Mouse (Mus musculus): ENCODE measurements at regions not wholly inside any gene's neighbourhood (a gene's known extent, or its start where the extent isn't known, plus 50 kb on each side); places are given as distances from the start of the nearest gene placed in this dataset.

DNA sequence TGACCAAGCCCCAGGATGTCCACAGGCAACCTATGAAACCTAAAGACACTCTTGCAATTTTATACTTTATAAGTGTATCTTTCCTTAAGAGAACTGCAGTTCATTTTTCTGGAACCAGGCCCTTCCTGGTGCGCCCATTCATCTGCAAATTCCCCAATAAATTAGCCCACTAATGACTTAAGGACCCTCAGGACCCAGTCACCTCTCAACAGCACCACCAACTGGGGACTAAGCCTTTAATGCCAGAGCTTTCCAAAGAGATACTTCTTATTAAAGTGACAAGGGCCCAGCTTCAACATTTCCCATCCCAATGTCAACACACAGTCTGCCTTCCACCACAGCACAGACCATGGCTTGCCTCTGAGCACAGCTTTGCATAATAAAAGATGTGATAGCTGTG, 237.6 kb upstream of the Pabpc6 start:
- DNase-seq (ENCODE audit: low read depth, low spot score): no peak

DNA sequence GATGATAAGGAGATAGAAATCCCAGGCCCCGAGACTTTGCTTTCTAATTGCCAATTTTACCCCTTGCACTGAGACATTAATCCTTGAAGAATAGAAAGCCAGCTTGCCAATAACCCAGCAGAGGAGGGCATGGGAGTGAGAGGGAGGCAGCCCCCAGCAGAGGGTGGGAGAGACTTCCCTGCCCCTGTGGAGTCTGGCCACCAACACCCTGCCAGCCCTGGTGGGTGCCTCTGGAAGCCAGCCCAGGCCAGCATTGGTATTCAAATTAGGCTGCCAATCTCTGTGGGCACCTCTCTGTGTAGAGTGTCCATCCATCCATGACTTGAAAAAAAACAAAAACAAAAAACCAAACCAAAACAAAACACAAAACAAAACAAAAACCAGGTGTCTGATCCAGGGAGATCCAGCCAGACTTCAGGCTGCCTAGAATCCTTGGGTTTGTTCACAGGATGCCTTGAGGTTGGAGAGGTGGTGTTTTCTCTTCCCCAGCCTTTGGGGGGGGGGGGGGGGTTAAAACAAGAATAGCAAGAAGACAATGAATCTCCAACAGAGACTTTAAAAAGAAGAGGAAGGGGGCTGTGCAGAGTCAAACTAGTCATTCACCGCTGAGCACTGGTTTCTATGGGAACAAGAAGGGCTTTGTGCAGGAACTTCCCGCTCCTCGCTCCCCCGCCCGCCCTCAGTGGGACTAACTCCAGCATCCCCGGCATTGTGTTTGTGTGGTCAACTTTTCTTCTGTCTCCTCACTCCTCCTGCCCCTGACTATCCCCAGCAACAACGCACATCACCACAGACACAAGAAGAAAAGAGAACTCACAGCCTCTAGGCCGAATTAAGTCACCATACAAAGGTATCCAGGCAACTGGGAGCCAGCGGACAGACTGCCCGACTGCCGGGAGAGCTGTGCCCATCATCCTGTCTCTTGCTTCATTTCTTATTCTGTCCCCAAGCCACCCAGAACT, 236.3 kb upstream of the Pabpc6 start:
- no peak for DNase-seq (ENCODE audit: low read depth, low spot score)

DNA sequence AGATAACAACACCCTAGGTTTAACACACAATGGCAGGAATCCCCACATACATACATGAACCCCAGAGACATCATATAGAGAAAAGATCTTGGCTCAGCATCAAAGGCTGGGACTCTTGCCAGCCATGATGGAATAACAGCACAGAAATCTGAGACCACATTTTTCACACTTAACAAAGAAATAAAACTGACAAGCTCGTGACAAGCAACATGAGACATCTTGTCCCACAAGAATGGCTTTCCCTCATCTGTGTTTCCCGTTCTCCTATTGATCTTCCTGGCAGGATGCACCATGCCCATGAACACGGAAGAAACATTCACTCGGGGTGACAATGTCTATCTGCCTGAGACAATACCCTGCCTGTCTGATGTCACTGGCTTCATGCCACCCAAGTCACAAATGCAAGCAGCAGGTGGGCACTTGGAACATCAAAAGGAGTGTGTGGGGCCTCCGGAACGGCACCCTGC, 235.0 kb upstream of the Pabpc6 start:
- no peak for DNase-seq (ENCODE audit: low read depth, low spot score)

DNA sequence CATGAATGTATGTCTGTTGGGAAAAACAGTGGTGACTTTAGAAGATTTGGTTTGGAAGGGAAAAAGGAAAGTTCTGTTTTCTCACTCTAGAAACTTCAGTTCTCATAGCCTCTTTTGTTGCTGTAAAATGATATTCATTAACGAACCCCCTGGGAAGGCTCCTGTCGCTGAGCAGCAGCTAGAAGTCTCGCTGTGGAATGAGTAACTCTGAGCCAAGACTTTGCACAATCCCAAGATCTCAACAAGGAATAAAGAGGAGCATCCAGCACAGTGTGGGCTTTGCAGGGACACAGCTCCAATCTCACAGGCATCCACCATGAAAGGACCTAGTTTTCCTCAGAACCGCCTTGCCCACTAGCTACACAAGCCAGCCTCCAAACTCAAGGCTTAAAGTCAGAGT, 233.8 kb upstream of the Pabpc6 start:
- DNase-seq (ENCODE audit: low read depth, low spot score): no peak

DNA sequence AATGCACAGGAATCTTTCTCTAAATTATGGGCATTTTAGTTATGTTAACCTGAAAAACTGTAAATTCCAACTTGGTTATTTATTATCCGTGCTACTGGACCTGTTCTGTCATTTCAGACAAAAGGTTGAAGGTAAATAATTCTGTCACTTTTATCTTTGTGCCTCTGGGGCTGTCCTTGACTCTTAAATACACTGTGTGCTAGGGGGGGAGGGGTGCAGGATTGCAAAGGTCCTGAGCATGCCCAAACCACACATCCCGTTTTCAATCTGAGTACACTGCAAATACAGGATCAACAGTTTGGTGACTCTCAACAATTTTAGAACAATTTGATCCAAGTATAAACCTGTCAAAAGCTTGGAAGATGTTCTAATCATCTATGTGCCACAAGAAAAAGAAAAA, 227.4 kb upstream of the Pabpc6 start:
- no peak for DNase-seq (ENCODE audit: low read depth, low spot score)

DNA sequence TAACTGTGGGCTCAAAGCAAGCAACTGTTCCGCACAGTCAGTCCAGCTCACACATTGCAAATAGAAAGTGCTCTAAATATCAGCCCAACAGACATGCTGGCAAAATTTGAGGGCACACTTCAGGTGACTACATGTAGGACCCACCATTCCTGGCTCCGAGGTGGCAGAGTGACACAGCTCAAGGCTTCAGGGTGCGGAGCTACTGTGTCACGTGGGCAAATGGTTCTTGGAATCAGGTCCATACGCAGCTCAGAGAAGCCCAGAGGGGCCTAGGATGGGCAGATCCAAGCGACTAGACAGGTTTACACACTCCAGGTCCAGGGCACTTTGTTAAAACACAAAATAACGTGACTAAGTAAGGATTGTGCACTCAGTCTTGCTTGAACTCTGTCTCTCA, 226.2 kb upstream of the Pabpc6 start:
- DNase-seq (ENCODE audit: low read depth, low spot score): no peak

DNA sequence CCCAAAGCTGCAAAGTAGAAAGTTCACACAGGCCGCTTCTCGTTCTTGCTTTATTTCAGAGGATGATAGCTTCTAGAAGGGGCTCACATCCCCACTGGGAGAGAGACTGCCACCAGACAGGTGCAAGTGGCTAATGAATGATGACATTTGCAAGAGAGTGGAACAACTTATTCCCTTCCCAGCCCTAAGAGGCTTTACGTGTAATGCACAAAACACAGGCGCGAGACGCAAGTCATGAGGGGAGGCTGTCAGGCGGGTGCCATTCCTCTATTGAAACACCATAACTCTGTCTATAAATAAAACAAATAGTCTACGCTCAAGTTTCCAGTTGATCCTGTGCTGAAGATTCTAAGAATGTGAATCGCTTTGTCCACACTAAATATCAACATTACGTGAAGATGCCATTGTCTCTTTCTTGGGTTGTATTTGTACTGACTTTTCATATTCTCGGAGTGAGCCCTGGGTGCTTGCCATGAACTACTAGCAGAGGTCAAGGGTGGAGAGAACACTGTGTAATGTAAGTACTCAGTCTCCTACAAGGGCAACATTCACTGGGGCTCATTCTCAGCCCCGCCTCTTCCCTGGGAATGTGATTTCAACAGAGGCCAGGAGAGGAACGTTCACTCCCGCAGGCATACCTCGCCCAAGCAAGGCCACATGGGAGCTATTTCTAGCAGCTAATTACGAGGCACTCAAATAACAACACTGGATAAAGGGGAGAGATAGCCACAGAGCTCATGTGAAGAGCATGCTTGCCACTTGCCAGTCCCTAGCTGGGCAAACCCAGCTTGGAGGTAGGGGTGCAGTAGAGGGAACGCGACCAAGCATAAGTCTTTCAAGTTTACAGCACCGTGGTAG, 225.5 kb upstream of the Pabpc6 start:
- no peak for DNase-seq (ENCODE audit: low read depth, low spot score)

DNA sequence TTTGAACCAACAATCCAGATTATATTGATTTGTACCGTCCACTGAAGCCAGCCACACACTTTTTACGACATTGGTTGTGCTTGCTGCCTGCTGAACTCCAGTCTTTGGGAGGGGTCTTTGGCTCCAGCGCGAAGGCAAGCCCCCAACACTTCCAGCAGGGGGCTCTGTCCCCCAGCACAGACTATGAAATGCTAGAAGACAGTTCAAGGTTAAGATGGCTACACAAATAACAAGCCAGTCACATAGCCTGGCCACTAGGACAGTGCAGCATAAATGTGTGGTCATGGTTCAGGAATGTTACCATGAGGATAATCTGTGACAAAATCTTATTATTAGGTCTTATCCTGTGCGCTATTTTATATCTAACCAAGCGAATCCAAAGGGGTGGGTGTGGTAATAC, 224.4 kb upstream of the Pabpc6 start:
- DNase-seq (ENCODE audit: low read depth, low spot score): no peak

DNA sequence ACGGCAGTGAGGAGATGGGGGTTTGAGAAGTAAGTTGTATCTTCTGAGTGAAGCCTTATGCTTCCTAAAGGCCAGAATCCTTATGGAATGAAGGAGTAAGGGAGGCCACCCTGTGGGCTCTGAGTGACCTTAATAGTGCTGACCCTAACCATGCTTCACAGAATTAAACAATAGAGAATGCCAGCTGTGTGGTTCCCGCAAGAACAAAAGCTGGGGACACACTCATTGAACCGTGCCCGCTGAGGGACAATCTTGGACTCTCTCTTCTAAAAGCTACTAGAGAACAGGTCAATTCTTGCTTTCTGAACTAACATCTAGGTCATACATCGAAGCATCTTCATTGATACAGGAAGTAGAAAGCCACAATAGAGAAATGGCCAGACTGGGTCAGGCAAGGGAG, 223.3 kb upstream of the Pabpc6 start:
- DNase-seq (ENCODE audit: low read depth, low spot score): no peak

DNA sequence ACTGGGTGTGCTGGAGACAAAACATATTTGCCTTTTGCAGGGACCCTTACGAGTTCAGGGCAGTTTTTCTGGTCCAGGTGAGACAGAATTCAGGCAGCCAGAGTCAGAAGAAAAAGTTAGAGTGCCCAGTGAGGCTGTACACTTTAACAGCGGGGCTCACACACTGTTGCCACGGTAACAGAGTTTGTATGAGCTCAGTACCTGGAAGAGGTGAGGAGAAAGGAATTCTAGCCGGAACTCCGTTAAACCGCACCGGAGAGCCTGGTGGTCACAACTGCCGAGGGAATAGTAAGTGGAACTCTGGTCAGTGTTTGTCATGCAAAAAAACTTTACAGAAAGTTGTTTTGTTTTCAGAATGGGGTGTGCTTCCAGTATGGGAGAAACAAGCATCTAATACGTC, 222.6 kb upstream of the Pabpc6 start:
- no peak for DNase-seq (ENCODE audit: low read depth, low spot score)

DNA sequence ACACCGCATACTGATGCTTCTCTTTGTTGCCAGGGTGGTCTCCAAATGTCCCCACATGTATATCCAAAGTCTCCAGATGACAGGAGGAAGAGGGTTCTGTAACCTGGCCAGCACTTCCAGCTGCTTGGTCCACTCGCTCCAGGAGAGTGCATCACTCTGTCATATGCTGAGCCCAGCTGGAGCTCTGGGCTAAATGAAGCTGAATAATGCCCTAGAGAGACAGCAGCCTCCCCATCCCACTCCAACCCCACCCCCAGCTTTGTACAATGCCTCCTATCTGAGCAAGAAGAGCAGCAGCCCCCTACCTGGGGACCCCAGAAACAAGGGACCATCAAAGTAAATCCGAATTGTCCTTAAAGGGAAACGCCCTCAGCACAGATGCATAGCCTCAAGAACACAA, 219.0 kb upstream of the Pabpc6 start:
- no peak for DNase-seq (ENCODE audit: low read depth, low spot score)

DNA sequence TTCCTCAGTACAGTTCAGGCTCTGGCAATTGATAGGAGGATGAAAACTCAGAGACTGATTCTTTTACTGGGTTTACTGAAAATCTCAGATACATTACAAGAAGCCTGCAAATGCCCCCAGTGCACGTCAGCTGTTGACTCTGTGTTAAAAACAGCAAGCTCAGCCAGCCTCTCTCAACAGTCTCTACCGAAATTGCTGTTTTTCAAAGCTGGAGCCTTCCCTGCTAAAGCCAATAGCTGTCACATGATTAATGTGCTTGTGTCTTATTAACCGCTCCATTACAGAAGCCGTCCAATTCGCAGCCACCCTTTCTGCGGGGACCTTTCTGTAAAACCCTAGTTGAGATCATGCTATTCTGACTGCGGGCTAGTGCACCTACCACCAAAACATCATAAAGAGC, 215.6 kb upstream of the Pabpc6 start:
- no peak for DNase-seq (ENCODE audit: low read depth, low spot score)

DNA sequence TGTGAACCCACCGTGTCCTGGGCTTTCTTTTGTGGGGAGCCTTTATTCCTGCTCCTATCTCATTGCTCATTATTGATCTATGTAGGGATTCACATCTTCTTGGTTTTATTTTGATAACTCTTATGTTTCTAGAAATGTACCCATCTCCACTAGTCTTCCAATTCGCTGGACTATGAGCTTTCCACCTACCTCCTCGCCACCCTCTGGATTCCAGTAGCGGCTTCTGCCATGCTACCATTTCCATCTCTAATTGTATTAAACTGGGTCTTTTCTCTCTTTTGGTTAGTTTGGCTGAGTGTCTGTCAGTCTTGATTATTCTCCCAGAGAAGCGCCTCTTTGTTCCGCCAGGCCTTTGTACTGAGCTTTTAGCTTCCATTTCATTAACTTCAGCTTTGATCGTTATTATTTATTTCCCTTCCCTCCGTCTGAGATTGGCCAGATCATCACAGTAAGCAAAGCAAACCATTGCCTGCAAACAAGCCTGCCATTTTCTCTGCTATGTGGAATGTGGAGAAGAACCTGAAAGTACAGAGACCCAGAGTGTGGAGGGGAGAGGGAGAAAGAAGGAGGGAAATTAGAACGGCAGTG, 213.2 kb upstream of the Pabpc6 start:
- no peak for DNase-seq (ENCODE audit: low read depth, low spot score)

DNA sequence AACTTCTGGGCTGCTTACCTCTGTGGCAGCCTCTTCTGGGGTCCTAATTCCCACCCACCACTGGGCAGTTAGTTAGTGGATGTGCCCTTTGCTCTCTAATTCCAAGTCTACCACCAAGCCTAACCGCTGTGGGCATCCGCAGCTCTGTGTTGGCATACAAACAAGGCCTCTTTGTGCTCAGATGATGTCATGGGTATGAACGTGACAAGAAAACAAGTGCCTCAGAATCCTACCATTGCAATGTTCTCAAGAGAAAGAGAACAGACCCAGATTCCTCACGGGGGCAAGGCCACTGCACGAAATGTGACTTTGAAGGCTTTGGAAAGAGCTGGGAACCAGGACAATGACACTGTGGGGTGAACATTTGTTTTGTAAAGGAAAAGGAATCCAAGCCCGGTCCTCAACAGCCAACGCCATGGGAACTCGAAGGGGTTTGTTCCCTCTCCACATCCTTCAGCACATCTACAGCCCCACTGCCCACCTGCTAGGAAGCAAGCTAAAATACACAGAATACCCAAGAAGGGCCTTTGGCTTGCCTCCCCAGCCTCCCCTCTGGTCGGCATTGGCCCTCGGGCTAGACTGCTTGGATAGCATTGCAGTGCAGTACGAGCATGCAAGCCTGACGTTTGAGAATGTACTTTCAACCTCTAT, 210.2 kb upstream of the Pabpc6 start:
- no peak for DNase-seq (ENCODE audit: low read depth, low spot score)

DNA sequence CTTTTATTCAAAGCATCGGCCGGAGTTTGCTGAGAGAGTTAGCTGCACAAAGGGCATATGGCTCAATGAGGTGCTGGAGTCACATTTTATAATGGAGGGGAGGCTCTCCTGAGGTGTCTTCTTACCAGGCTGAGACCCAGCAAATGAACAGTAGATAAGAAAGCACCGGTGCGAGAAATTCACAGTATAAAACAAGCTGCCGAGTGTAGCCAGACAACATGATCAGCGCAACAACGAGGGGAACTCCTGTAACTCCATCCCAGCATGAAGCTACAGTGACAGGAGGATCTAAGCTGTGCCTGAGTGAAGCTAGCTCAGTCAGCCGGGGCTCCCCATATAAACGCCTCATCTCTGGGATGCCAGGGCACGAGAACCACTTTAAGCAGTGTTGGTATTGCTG, 204.2 kb upstream of the Pabpc6 start:
- no peak for DNase-seq (ENCODE audit: low read depth, low spot score)

DNA sequence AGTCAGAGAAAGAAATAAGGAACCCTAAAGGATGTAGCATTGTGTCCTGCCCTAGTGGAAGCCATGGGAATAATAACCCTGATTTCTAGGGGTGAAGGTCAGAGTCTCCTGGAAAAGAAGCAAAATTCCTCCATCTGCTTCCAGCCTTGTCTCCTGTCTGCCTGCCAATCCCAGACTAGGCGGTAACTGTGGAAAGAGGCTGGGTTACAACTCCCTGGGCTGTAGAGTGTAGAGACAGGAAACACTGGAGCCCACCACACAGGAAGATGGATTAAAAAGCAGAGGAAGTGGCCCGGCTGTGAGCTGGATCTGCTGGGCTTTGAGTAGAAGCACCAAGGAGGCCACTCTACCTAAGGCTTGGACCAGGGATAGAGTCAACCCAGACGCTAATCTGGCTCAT, 200.7 kb upstream of the Pabpc6 start:
- no peak for DNase-seq (ENCODE audit: low read depth, low spot score)

DNA sequence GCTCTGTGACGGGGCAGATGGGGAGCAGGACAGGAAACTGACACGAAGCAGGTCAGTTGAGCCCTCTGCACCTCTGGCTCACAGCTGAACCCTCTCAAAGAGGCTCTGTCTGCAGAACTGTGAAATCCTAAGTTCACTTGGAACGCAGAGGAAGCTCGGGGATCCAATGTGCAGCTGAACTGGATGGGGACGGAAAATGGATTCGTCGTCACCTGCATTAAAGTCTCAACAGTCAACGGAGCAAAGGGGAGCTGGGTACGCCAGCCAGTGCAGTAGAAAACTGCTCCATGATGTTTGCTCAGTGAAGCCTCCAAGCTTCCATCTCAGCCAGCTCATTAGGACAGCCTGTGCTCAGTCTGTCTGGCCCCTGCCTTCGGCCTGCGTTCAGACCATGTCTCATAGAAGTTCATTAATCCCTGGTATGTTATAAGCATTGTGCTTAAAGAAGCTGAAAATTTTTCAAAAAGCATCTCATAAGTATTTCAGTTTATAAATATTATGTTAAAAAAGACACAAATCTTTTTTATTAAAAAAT, 199.3 kb upstream of the Pabpc6 start:
- DNase-seq (ENCODE audit: low read depth, low spot score): no peak

DNA sequence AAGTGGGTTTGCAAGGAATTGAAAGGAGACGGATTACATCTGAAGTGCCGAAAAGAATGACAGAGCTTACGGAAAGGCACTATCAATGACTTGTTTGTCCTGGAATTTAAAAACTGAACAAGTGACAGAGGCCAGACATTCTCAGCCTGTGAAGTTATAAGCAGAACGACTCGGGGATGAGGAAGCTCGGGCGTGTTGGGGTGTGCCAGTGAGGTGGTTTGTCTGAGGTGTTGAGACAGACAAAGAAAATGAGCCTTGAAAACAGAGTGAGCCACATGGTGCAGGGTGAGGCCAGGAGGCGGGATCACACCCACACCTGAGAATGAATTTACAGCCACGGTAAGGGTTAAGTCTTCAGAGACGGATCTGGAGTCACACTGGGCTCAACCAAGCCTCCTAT, 194.7 kb upstream of the Pabpc6 start:
- DNase-seq (ENCODE audit: low read depth, low spot score): no peak

DNA sequence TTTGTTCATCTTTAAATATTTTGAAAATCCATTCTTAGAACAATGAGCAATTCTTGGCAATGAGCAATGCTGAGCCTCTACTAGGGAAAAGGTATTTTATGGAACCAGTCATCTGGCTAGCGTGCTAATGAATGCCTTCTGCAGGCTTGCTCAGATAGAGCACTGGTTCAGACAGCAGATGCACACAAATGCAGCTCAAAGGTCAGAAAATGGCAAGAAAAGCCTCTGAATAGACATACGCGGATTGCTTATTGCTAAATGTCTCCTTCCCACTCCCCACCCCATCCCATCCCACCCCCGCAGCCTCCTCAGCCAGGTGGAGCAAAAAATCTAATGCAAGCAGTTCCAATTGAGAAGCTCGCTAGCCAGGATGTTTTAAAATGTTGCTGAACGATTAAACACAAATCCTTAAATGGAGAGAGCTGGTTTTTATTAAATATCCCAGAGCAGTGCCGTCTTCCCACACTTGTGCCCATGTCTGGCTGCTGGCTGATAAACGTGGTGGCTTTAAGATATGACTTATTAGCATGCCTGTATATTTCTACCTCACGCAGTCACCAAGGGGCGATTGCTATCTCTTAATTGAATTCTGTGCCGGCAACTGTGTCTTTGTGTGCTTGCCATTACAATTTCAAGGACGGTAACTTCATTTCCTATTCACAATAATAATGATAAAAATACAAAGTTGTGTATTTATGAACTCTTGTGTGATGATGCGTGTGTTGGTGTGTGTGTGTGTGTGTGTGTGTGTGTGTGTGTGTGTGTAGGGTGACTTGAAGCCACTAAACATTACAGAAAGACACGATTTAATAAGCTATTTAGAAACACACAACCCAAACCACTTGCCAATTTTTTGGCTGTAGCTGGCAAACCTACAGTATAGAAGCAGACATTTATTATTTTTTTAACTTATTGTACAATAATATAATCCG, 192.7 kb upstream of the Pabpc6 start:
- no peak for DNase-seq (ENCODE audit: low read depth, low spot score)

DNA sequence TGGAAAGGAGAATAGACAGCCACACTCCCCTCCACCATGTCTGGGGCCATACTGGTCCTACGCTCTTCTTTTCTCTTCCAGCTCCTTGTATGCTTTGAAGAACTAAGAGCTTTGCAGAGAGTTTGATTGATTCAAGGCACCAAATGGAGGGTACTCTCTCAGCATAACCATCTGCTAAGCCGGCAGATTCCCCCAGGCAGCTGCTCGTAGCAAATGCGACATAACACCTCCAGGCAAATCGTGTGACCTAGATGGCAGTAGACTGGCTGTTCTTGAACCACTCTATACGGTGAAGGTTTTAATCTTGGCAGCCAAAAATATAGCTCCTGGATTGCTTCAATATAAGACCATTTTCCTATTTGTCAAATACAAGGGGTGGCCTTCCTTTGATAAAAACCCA, 191.8 kb upstream of the Pabpc6 start:
- no peak for DNase-seq (ENCODE audit: low read depth, low spot score)

All from retina, postnatal 7 days (tissue).